Mouse (Mus musculus): ENCODE measurements around the gene Cx3cr1. TPM values are rescaled to one million over a fixed set of nuclear protein-coding genes. Genes with fewer than 3 reads are reported as not detected.
"Not testable (repeated sequence)": the region's sequence is repeated elsewhere in the genome, so short reads cannot be mapped to it uniquely, and the experiment has no call there.

The Cx3cr1 gene
- 10 to 100 TPM; 33.5 to 33.7 TPM for total RNA-seq (2021)

- intact Hi-C loops (cut with DNase I): no loop called here
Measured at GRCm38 (mm10) chr9:120069779-120070178, at the start of gene Cx3cr1. Gene Cx3cr1 (minus strand): TSS chr9:120069879.

GRCm38 (mm10) chr9:120118212-120118611, 48.5 kb upstream of the Cx3cr1 start:
- DNase-seq (ENCODE audit: low spot score in 2 of 2): no peak
- intact Hi-C loops (cut with DNase I): no loop called here

More at GRCm38 (mm10) chr9:120069779-120070178, at the start of gene Cx3cr1:
- no peak for DNase-seq (ENCODE audit: low spot score in 2 of 2)

GRCm38 (mm10) chr9:120116184-120116624, 46.5 kb upstream of the Cx3cr1 start:
- intact Hi-C loops (cut with DNase I): no loop called here
- no peak for DNase-seq (ENCODE audit: low spot score in 2 of 2)

- intact Hi-C loops (cut with DNase I): no loop called here
- DNase-seq (ENCODE audit: low spot score in 2 of 2): no peak
Measured at GRCm38 (mm10) chr9:120115580-120115979, 45.9 kb upstream of the Cx3cr1 start.

GRCm38 (mm10) chr9:120114789-120115151, 45.1 kb upstream of the Cx3cr1 start:
- intact Hi-C loops (cut with DNase I): no loop called here
- no peak for DNase-seq (ENCODE audit: low spot score in 2 of 2)

- no peak for DNase-seq (ENCODE audit: low spot score in 2 of 2)
- intact Hi-C loops (cut with DNase I): no loop called here
Measured at GRCm38 (mm10) chr9:120114051-120114788, 44.5 kb upstream of the Cx3cr1 start.

GRCm38 (mm10) chr9:120113456-120113855, 43.8 kb upstream of the Cx3cr1 start:
- intact Hi-C loops (cut with DNase I): no loop called here
- no peak for DNase-seq (ENCODE audit: low spot score in 2 of 2)

- intact Hi-C loops (cut with DNase I): no loop called here
- no peak for DNase-seq (ENCODE audit: low spot score in 2 of 2)
Measured at GRCm38 (mm10) chr9:120112472-120112871, 42.8 kb upstream of the Cx3cr1 start.

GRCm38 (mm10) chr9:120111156-120111945, 41.7 kb upstream of the Cx3cr1 start:
- no peak for DNase-seq (ENCODE audit: low spot score in 2 of 2)
- intact Hi-C loops (cut with DNase I): no loop called here

GRCm38 (mm10) chr9:120110211-120111018, 40.7 kb upstream of the Cx3cr1 start, which contains the start of gene Slc25a38:
Gene Slc25a38 (plus strand): TSS chr9:120110374.
- peak; percentile 94 to 98 for DNase-seq (ENCODE audit: low spot score in 2 of 2)
- intact Hi-C loops (cut with DNase I): no loop called here

GRCm38 (mm10) chr9:120108953-120109352, 39.3 kb upstream of the Cx3cr1 start:
- DNase-seq (ENCODE audit: low spot score in 2 of 2); intact Hi-C loops (cut with DNase I): not testable (repeated sequence)

GRCm38 (mm10) chr9:120101165-120101564, 31.5 kb upstream of the Cx3cr1 start:
- intact Hi-C loops (cut with DNase I): no loop called here
- no peak for DNase-seq (ENCODE audit: low spot score in 2 of 2)

GRCm38 (mm10) chr9:120099304-120099703, 29.6 kb upstream of the Cx3cr1 start:
- no peak for DNase-seq (ENCODE audit: low spot score in 2 of 2)
- intact Hi-C loops (cut with DNase I): no loop called here

GRCm38 (mm10) chr9:120098682-120099081, 29.0 kb upstream of the Cx3cr1 start:
- peak; percentile 67 to 80 for DNase-seq (ENCODE audit: low spot score in 2 of 2)
- intact Hi-C loops (cut with DNase I): loop anchor here (1.0 kb wide), 1 partner anchor 71 kb away; no protein-coding TSS in a partner anchor

GRCm38 (mm10) chr9:120095886-120096285, 26.2 kb upstream of the Cx3cr1 start:
- intact Hi-C loops (cut with DNase I): no loop called here
- no peak for DNase-seq (ENCODE audit: low spot score in 2 of 2)

GRCm38 (mm10) chr9:120093701-120094100, 24.0 kb upstream of the Cx3cr1 start:
- DNase-seq (ENCODE audit: low spot score in 2 of 2): no peak
- intact Hi-C loops (cut with DNase I): no loop called here

- DNase-seq (ENCODE audit: low spot score in 2 of 2): no peak
- intact Hi-C loops (cut with DNase I): no loop called here
Measured at GRCm38 (mm10) chr9:120091696-120092238, 22.1 kb upstream of the Cx3cr1 start, which contains the start of gene Ccr8. Gene Ccr8 (plus strand): TSS chr9:120092114.

- intact Hi-C loops (cut with DNase I): no loop called here
- DNase-seq (ENCODE audit: low spot score in 2 of 2): no peak
Measured at GRCm38 (mm10) chr9:120091086-120091485, 21.4 kb upstream of the Cx3cr1 start.

- DNase-seq (ENCODE audit: low spot score in 2 of 2): no peak
- intact Hi-C loops (cut with DNase I): no loop called here
Measured at GRCm38 (mm10) chr9:120089125-120089524, 19.4 kb upstream of the Cx3cr1 start.

Data from left cerebral cortex, postnatal 25 days (tissue).